In genomic region chr4:104712338-104713083, GRCm38 (mm10) we compare ENCODE assay signal across 18 mouse cellular contexts. TPM values are rescaled to one million over a fixed set of nuclear protein-coding genes. Genes with fewer than 3 reads are reported as not detected.
"Had no signal": no experiment of that assay in that cellular context is flagged by ENCODE, and none has a peak within 500 bp of the region (broad histone marks: within the 10 kb centered on the region; RNA-seq: fewer than 3 reads in every experiment).

No protein-coding gene starts in this region.

- H3K4me2 ChIP-seq: limb, embryonic 12.5 days; liver, embryonic 15.5 days; neural tube, embryonic 15.5 days had no signal

- H3K9me3 ChIP-seq: limb, embryonic 12.5 days; liver, embryonic 15.5 days; midbrain, embryonic 10.5 days; neural tube, embryonic 15.5 days had no signal

- H3K27ac ChIP-seq: layer of hippocampus, adult 2 months; limb, embryonic 12.5 days; liver, embryonic 15.5 days; midbrain, embryonic 10.5 days; neural tube, embryonic 15.5 days had no signal

- H3K27me3 ChIP-seq: liver, embryonic 15.5 days had no signal

- H3K4me3 ChIP-seq: layer of hippocampus, adult 2 months; limb, embryonic 12.5 days; liver, embryonic 15.5 days; midbrain, embryonic 10.5 days; myocyte; neural tube, embryonic 15.5 days had no signal

- H3K36me3 ChIP-seq: limb, embryonic 12.5 days; liver, embryonic 15.5 days; midbrain, embryonic 10.5 days; neural tube, embryonic 15.5 days had no signal

- H3K4me1 ChIP-seq: liver, embryonic 15.5 days had no signal

- DNase-seq: kidney, adult 18-20 months; kidney, postnatal 10 days; kidney, postnatal 4 days; lung, adult 2 months; lung, postnatal 10 days; midbrain, embryonic 14.5 days; right cerebral cortex, postnatal 4 days; spleen, adult 18-20 months; thymus, adult 18-20 months; thymus, postnatal 14 days had no signal

- H3K9ac ChIP-seq: limb, embryonic 12.5 days; liver, embryonic 15.5 days; neural tube, embryonic 15.5 days had no signal

RNA-seq across cellular contexts. Expression of gene C8b, which starts 53.6 kb away (rescaled TPM):
- polyA plus RNA-seq: kidney, embryonic 14.5 days; limb, embryonic 12.5 days; lung, adult 2 months; midbrain, embryonic 14.5 days; myocyte; stomach, embryonic 14.5 days had no signal
